In genomic region chr4:118001355-118001754, GRCm38 (mm10) we compare ENCODE assay signal across 14 mouse cellular contexts.
DNase-seq lines count a peak whose midpoint lies in the region; ATAC-seq lines count a peak whose summit lies in the region.
"Had no signal": no experiment of that assay in that cellular context is flagged by ENCODE, and none has a peak within 500 bp of the region (broad histone marks: within the 10 kb centered on the region; RNA-seq: fewer than 3 reads in every experiment).

No protein-coding gene starts in this region.

- no peaks in the 10 kb centered on the region for H3K9me3 ChIP-seq in kidney, embryonic 14.5 days (ENCODE audit: control insufficient read depth, low read length)
- H3K9me3 ChIP-seq in intestine, embryonic 15.5 days = no peaks in the 10 kb centered on the region
- H3K9me3 ChIP-seq in kidney, embryonic 16.5 days (ENCODE audit: low read length) = no peaks in the 10 kb centered on the region
- H3K9me3 ChIP-seq in limb, embryonic 15.5 days = no peaks in the 10 kb centered on the region
- H3K9me3 ChIP-seq: embryonic facial prominence, embryonic 13.5 days; forebrain, embryonic 10.5 days; midbrain, embryonic 12.5 days had no signal

- peak; percentile 36 for DNase-seq in kidney, adult 18-20 months
- DNase-seq in heart, adult 8-10 months (ENCODE audit: low spot score) = no peak
- DNase-seq in T-cell, adult 2 months (ENCODE audit: low spot score) = no peak
- DNase-seq: cerebellum, adult 11 months; cerebellum, postnatal 36 days; liver, postnatal 0 days; lung, postnatal 4 days had no signal

- no peak overlapping the region for H3K9ac ChIP-seq in kidney, embryonic 14.5 days (ENCODE audit: low read depth, low read length)
- H3K9ac ChIP-seq in intestine, embryonic 15.5 days = no peak overlapping the region
- no peak overlapping the region for H3K9ac ChIP-seq in kidney, embryonic 16.5 days (replicated peaks; ENCODE audit: low read length)
- no peak overlapping the region for H3K9ac ChIP-seq in limb, embryonic 15.5 days
- H3K9ac ChIP-seq: liver, postnatal 0 days; midbrain, embryonic 12.5 days had no signal

- H3K27me3 ChIP-seq in kidney, embryonic 14.5 days (ENCODE audit: control insufficient read depth, insufficient read depth, low read length) = no peaks in the 10 kb centered on the region
- no peaks in the 10 kb centered on the region for H3K27me3 ChIP-seq in intestine, embryonic 15.5 days (replicated peaks)
- no peaks in the 10 kb centered on the region for H3K27me3 ChIP-seq in kidney, embryonic 16.5 days (ENCODE audit: insufficient read depth, low read length)
- H3K27me3 ChIP-seq in limb, embryonic 15.5 days = no peaks in the 10 kb centered on the region
- H3K27me3 ChIP-seq: midbrain, embryonic 12.5 days had no signal

- ATAC-seq in kidney, embryonic 14.5 days (ENCODE audit: low FRiP score, low TSS enrichment) = no peak
- peak; percentile 54; the same call in 1 of the 2 replicates for ATAC-seq in intestine, embryonic 15.5 days
- ATAC-seq in kidney, embryonic 16.5 days (ENCODE audit: low FRiP score, low TSS enrichment) = no peak
- ATAC-seq in limb, embryonic 15.5 days (ENCODE audit: insufficient number of reproducible peaks, low FRiP score, low TSS enrichment, low read depth) = no peak
- ATAC-seq: liver, postnatal 0 days had no signal

- H3K4me2 ChIP-seq in kidney, embryonic 14.5 days (replicated peaks; ENCODE audit: low read depth, low read length) = no peak overlapping the region
- 0 out of 2 replicates have a peak overlapping the region, but pooled peaks have one; percentile 9 for H3K4me2 ChIP-seq in intestine, embryonic 15.5 days (replicated peaks)
- H3K4me2 ChIP-seq in kidney, embryonic 16.5 days (replicated peaks; ENCODE audit: low read depth, low read length) = no peak overlapping the region
- no peak overlapping the region for H3K4me2 ChIP-seq in limb, embryonic 15.5 days
- H3K4me2 ChIP-seq: midbrain, embryonic 12.5 days had no signal

- H3K36me3 ChIP-seq in kidney, embryonic 14.5 days (ENCODE audit: control insufficient read depth, insufficient read depth, low read length) = no peaks in the 10 kb centered on the region
- H3K36me3 ChIP-seq in intestine, embryonic 15.5 days = no peaks in the 10 kb centered on the region
- no peaks in the 10 kb centered on the region for H3K36me3 ChIP-seq in kidney, embryonic 16.5 days (ENCODE audit: insufficient read depth, low read length)
- H3K36me3 ChIP-seq in limb, embryonic 15.5 days = no peaks in the 10 kb centered on the region
- H3K36me3 ChIP-seq: embryonic facial prominence, embryonic 13.5 days; forebrain, embryonic 10.5 days; midbrain, embryonic 12.5 days had no signal

- no peak overlapping the region for H3K4me3 ChIP-seq in kidney, embryonic 14.5 days (ENCODE audit: low read length)
- no peak overlapping the region for H3K4me3 ChIP-seq in intestine, embryonic 15.5 days (replicated peaks)
- H3K4me3 ChIP-seq in kidney, embryonic 16.5 days (ENCODE audit: low read length) = no peak overlapping the region
- no peak overlapping the region for H3K4me3 ChIP-seq in limb, embryonic 15.5 days
- H3K4me3 ChIP-seq: embryonic facial prominence, embryonic 13.5 days; forebrain, embryonic 10.5 days; midbrain, embryonic 12.5 days had no signal

- no peak overlapping the region for H3K27ac ChIP-seq in kidney, embryonic 14.5 days (ENCODE audit: low read depth, low read length)
- H3K27ac ChIP-seq in intestine, embryonic 15.5 days = peak overlapping the region; percentile 6; the same call in 1 of the 2 replicates
- H3K27ac ChIP-seq in kidney, embryonic 16.5 days (ENCODE audit: low read length) = peak overlapping the region; percentile 40; the same call in 1 of the 2 replicates
- 0 out of 2 replicates have a peak overlapping the region, but pooled peaks have one; percentile 33 for H3K27ac ChIP-seq in limb, embryonic 15.5 days
- H3K27ac ChIP-seq: forebrain, embryonic 10.5 days; midbrain, embryonic 12.5 days had no signal

- 69% methylated on average over 10 of the region's 10 CpGs for WGBS in kidney, embryonic 14.5 days
- WGBS in intestine, embryonic 15.5 days = 66% methylated on average over 10 of the region's 10 CpGs
- 67% methylated on average over 10 of the region's 10 CpGs for WGBS in kidney, embryonic 16.5 days
- whole genome bisulfite sequencing in limb, embryonic 15.5 days = 53% methylated on average over 10 of the region's 10 CpGs

- H3K4me1 ChIP-seq in kidney, embryonic 14.5 days (ENCODE audit: control insufficient read depth, insufficient read depth, low read length) = peaks cover 36% of the 10 kb centered on the region
- peaks cover 34% of the 10 kb centered on the region for H3K4me1 ChIP-seq in intestine, embryonic 15.5 days (replicated peaks)
- peaks cover 37% of the 10 kb centered on the region for H3K4me1 ChIP-seq in kidney, embryonic 16.5 days (ENCODE audit: insufficient read depth, low read length)
- peaks cover 41% of the 10 kb centered on the region for H3K4me1 ChIP-seq in limb, embryonic 15.5 days
